Mouse (Mus musculus): ENCODE data around the gene Slc12a8.

The Slc12a8 gene

GRCm38 (mm10) chr16:33669072-33669471 lies 151.9 kb downstream of the Slc12a8 start:
- in situ Hi-C loops (cut with MboI; ENCODE audit: low sequenced_read_pairs), result no loop called here

DNA sequence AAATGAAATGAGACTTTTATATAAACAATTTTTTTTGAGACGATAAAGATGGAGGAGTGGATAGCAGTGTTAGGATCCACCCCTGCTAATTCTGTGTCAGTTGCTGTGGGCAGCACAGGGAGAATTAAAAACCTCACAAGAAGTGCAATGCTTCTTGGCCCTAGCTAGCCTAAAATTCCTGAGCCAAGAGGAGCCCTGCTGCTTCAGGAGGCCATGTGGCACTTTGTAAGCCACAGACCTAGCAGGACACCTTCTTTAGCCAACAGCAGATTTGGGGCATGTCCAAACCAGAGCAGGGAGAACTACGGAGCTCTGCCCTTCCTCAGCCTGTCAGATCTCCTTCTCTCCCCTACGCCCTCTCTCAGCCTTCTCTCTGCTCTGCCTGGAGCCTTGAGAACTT lies 153.2 kb downstream of the Slc12a8 start:
- in situ Hi-C loops (cut with MboI; ENCODE audit: low sequenced_read_pairs), result no loop called here

GRCm38 (mm10) chr16:33670933-33671332 lies 153.8 kb downstream of the Slc12a8 start:
- in situ Hi-C loops (cut with MboI; ENCODE audit: low sequenced_read_pairs), result no loop called here

- in situ Hi-C loops (cut with MboI; ENCODE audit: low sequenced_read_pairs), result no loop called here
These were observed 155.1 kb downstream of the Slc12a8 start for GRCm38 (mm10) chr16:33672188-33672587.

GRCm38 (mm10) chr16:33672643-33673042 lies 155.5 kb downstream of the Slc12a8 start:
- in situ Hi-C loops (cut with MboI; ENCODE audit: low sequenced_read_pairs), result no loop called here

- in situ Hi-C loops (cut with MboI; ENCODE audit: low sequenced_read_pairs), result no loop called here
These were observed 156.5 kb downstream of the Slc12a8 start for GRCm38 (mm10) chr16:33673530-33674109.

GRCm38 (mm10) chr16:33675151-33675847 lies 158.2 kb downstream of the Slc12a8 start:
- in situ Hi-C loops (cut with MboI; ENCODE audit: low sequenced_read_pairs), result no loop called here

GRCm38 (mm10) chr16:33675848-33676184 lies 158.7 kb downstream of the Slc12a8 start:
- in situ Hi-C loops (cut with MboI; ENCODE audit: low sequenced_read_pairs), result no loop called here

- in situ Hi-C loops (cut with MboI; ENCODE audit: low sequenced_read_pairs), result no loop called here
These were observed 159.5 kb downstream of the Slc12a8 start for GRCm38 (mm10) chr16:33676347-33677312.

GRCm38 (mm10) chr16:33677313-33677690 lies 160.2 kb downstream of the Slc12a8 start:
- in situ Hi-C loops (cut with MboI; ENCODE audit: low sequenced_read_pairs), result no loop called here

DNA sequence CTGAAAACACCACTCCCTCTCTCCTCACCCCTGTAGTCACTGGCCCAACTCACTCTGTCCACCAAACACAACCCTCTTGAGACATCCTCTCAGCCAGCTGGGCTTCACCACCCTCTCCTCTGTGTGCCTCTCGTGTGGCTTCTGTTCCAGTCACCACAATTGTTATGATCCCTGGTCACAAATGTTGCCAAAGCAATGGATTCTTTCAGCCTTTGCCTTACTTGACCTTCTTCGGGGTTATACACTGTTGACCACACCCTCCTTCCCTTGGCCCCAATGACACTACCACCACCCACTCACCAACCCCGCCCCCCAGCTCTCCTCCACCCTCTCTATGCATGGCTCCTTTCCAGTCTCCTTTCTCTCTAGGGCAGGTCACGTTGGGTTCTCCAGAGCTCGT lies 160.8 kb downstream of the Slc12a8 start:
- in situ Hi-C loops (cut with MboI; ENCODE audit: low sequenced_read_pairs), result no loop called here

- in situ Hi-C loops (cut with MboI; ENCODE audit: low sequenced_read_pairs), result no loop called here
These were observed 163.1 kb downstream of the Slc12a8 start for GRCm38 (mm10) chr16:33680271-33680670.

DNA sequence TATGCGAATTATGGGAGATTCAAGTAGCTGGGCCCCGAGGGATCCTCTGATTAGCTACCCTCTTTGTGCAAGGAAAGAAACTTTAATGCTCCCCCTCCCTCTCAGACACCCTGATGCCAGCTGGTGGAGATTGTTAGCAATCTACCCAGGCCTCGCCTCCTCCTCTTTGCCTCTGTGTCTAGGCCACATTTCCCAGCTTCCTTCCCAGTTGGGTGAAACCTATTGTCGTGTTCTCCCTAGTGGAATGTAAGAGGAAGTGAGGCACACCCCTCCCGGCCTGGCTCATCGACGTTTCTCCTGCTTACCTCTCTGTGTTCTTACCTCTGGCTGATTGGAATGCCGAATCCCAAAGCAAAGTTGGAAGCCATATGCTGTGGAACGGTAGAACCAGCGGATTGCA lies 163.7 kb downstream of the Slc12a8 start:
- in situ Hi-C loops (cut with MboI; ENCODE audit: low sequenced_read_pairs), result no loop called here

DNA sequence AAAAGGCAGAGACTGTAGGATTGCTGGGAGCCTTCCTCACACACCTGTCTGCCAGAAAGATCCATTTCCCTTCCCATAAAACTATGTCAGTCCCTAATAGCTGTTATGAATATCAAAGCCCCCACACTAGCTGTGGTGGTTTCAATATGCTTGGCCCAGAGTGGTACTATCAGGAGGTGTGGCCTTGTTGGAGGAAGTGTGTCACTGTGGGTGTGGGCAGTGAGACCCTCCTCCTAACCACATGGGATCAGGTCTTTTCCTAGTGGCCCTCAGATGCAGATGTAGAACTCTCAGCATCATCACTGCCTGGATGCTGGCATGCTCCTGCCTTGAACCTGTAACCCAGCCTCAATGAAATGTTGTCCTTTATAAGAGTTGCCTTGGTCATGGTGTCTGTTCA lies 164.5 kb downstream of the Slc12a8 start:
- in situ Hi-C loops (cut with MboI; ENCODE audit: low sequenced_read_pairs), result no loop called here

- in situ Hi-C loops (cut with MboI; ENCODE audit: low sequenced_read_pairs), result no loop called here
These were observed 165.5 kb downstream of the Slc12a8 start for GRCm38 (mm10) chr16:33682651-33683050.

DNA sequence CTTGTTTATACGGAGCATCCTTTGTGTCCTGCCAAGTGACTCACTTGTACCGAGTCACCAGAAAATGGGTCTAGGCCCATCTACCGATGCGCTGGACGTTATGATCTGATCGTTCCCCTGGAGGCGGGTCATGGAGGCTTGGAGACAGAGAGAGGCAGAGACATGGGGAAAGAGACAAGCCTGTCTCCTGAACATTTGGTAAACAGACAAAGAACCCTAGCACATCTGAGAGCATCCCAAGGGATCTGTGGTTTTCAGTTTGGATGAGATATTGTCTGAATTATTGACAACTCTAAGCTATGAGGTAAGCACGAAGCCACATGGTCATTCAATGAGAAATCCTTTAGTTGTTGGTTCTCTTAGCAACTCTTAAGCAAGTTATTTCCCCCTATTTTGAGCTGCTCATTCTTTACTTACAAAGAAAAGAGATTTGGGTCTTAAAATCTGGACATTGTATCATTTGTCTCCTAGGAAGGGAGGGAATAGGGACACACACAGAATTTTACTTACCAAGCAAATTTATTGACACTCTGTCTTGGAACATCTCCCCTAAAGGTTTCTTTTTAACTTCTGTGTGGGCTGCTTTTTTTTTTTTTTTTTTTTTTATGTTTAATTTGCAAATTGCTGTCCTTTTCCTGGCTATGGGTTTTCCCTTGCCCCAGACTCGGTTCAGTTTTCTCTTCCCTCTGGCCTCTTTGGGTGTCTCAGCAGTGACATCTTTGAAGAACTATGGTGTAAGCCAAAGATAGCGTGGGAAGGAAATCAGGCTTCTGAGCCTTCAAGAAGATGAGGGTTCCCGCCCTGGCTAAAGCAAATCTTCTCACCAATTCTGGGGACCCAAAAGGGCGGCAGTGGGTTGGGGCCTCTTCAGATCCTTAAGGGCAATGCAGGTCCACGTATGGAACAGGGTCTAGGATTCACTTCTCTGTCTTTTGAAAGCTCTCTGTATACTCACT lies 166.4 kb downstream of the Slc12a8 start:
- in situ Hi-C loops (cut with MboI; ENCODE audit: low sequenced_read_pairs), result no loop called here

- in situ Hi-C loops (cut with MboI; ENCODE audit: low sequenced_read_pairs), result no loop called here
These were observed 167.1 kb downstream of the Slc12a8 start, which contains the start of gene Heg1 for GRCm38 (mm10) chr16:33684162-33684702. TSS of gene Heg1 (plus strand) at chr16:33684370.

DNA sequence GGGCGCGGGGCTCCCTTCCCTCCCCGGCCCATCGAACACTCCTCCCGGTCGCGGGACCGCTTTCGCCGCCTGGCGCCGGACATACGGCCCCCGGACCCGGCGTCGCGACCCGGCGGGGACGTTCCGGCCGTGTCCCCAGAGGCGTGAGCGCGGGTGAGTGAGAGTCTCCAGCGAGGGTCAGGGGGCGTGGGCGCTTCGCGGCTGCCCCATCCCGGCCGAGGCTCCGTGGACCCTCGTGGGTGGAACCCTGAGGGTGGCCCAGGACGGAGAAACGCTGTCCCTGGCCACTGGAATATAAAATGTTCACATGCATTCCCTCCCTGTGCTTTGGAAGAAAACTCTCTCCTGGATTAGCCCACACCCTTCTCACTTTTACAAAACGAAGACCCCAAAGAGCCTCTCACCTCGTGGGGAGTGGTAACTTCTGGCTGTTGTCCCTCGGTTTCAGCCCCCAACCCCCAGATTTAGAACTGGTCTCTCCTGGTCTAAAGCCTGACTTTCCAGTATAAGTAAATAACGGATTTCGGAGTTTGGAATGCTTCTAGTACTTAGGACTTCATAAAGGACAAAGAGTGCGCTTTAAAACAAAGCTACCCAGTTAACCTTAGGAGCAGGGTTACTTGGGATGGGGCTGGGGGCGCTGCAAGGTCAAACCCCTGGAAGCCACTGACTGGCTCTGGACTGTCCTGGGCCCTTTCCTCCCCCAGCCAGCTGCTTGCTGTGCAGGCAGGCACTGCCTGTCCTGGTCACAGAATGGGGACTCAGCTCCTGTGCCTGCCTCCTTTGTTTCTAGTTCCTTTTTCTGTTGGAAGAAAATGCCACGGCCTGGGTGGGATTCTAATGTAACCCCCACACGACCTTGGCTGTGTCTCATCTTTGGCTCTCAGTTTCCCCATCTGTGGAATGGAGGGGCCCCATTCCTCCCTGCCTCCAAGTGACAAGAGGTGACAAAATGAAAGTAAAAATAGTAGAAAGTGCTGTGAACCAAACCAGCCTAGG lies 167.9 kb downstream of the Slc12a8 start:
- in situ Hi-C loops (cut with MboI; ENCODE audit: low sequenced_read_pairs), result no loop called here

DNA sequence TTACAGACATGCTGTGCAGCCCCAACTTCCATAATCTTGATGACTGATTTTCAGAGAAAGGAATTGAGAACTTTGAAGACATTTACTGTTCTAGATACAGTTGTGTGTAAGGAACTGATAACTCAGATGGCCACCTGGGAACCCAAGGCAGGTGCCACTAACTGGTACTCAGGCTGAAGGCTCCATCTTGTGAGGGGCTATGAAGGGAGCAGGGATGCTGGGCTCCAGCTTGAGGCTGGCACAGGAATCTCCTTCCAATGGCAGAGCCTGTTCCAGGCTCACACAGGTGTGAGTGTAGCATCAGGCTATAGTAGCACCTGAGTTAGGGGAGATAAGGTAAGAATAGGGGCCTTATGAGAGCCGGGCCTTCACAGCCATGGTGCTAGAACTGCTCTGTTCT lies 168.9 kb downstream of the Slc12a8 start:
- in situ Hi-C loops (cut with MboI; ENCODE audit: low sequenced_read_pairs), result no loop called here

Measured in CH12F3 (cell line).